Comparison of ENCODE assay signal across 30 mouse cellular contexts in genomic region chr1:183374728-183375127, GRCm38 (mm10). TPM values are rescaled to one million over a fixed set of nuclear protein-coding genes. Genes with fewer than 3 reads are reported as not detected.
DNase-seq lines count a peak whose midpoint lies in the region; ATAC-seq and TF ChIP-seq lines count a peak whose summit lies in the region.
"Had no signal": no experiment of that assay in that cellular context is flagged by ENCODE, and none has a peak within 500 bp of the region (broad histone marks: within the 10 kb centered on the region; RNA-seq: fewer than 3 reads in every experiment).

No protein-coding gene starts in this region.

- 77% methylated on average over 5 of the region's 5 CpGs for WGBS in kidney, postnatal 0 days
- 79% methylated on average over 5 of the region's 5 CpGs for WGBS in midbrain, postnatal 0 days
- WGBS in midbrain, embryonic 13.5 days: 79% methylated on average over 5 of the region's 5 CpGs

- no peaks in the 10 kb centered on the region for H3K27me3 ChIP-seq in kidney, postnatal 0 days (ENCODE audit: insufficient read depth, low read length)
- H3K27me3 ChIP-seq in midbrain, postnatal 0 days (ENCODE audit: insufficient read depth, low read length): no peaks in the 10 kb centered on the region
- no peaks in the 10 kb centered on the region for H3K27me3 ChIP-seq in midbrain, embryonic 13.5 days
- H3K27me3 ChIP-seq in G1E (ENCODE audit: insufficient read depth, low read length): peaks cover 23% of the 10 kb centered on the region
- H3K27me3 ChIP-seq: embryonic facial prominence, embryonic 13.5 days; megakaryocyte, embryonic 14.5 days; midbrain, embryonic 12.5 days had no signal

- no peaks in the 10 kb centered on the region for H3K9me3 ChIP-seq in kidney, postnatal 0 days (replicated peaks; ENCODE audit: low read length)
- H3K9me3 ChIP-seq in midbrain, postnatal 0 days (ENCODE audit: low read length): no peaks in the 10 kb centered on the region
- H3K9me3 ChIP-seq in midbrain, embryonic 13.5 days: peaks cover 5% of the 10 kb centered on the region
- H3K9me3 ChIP-seq in G1E (replicated peaks): peaks cover 6% of the 10 kb centered on the region
- H3K9me3 ChIP-seq: forebrain, embryonic 15.5 days; hindbrain, embryonic 15.5 days had no signal

- H3K4me2 ChIP-seq in kidney, postnatal 0 days (ENCODE audit: low read length): no peak overlapping the region
- no peak overlapping the region for H3K4me2 ChIP-seq in midbrain, postnatal 0 days (ENCODE audit: low read depth, low read length, poor library complexity, severe bottlenecking)
- H3K4me2 ChIP-seq in midbrain, embryonic 13.5 days (replicated peaks): no peak overlapping the region
- H3K4me2 ChIP-seq: embryonic facial prominence, embryonic 13.5 days; forebrain, embryonic 15.5 days; heart, embryonic 11.5 days; hindbrain, embryonic 15.5 days; liver, embryonic 11.5 days; midbrain, embryonic 12.5 days had no signal

- TF ChIP-seq CTCF in kidney, postnatal 0 days (IDR thresholded peaks at IDR 0.05; ENCODE audit: low read depth): peak; percentile 35; the same call in 1 of the 2 replicates
- peak; percentile 4; the same call in 1 of the 2 replicates for TF ChIP-seq CTCF in midbrain, postnatal 0 days (IDR thresholded peaks at IDR 0.05)
- TF ChIP-seq CTCF in G1E (IDR thresholded peaks at IDR 0.05; ENCODE audit: low read depth, low read length): no peak

- DNase-seq in kidney, postnatal 0 days (ENCODE audit: low spot score): no peak
- no peak for DNase-seq in kidney, adult 18-20 months
- DNase-seq in midbrain, postnatal 0 days (ENCODE audit: low spot score): no peak
- DNase-seq in G1E (ENCODE audit: low spot score): no peak
- peak; percentile 28 for DNase-seq in induced T-regulatory cell, adult 2 months (ENCODE audit: low read depth)
- no peak for DNase-seq in right cerebral cortex, adult 2 months (ENCODE audit: low spot score in 2 of 2)
- no peak for DNase-seq in heart, postnatal 36 days
- DNase-seq: adrenal gland, postnatal 25 days; cerebellum, adult 18-20 months; cerebellum, postnatal 10 days; gastrocnemius, adult 2 months; gastrocnemius, postnatal 36 days; heart, adult 18-20 months; kidney, postnatal 25 days; lung, adult 18-20 months; right cerebral cortex, postnatal 14 days had no signal

- no peaks in the 10 kb centered on the region for H3K36me3 ChIP-seq in kidney, postnatal 0 days (ENCODE audit: insufficient read depth, low read length)
- H3K36me3 ChIP-seq in midbrain, postnatal 0 days (ENCODE audit: insufficient read depth, low read length): no peaks in the 10 kb centered on the region
- no peaks in the 10 kb centered on the region for H3K36me3 ChIP-seq in midbrain, embryonic 13.5 days
- H3K36me3 ChIP-seq in G1E (replicated peaks): no peaks in the 10 kb centered on the region
- H3K36me3 ChIP-seq: embryonic facial prominence, embryonic 13.5 days; forebrain, embryonic 10.5 days; forebrain, embryonic 15.5 days; hindbrain, embryonic 15.5 days; midbrain, embryonic 12.5 days had no signal

- ATAC-seq in kidney, postnatal 0 days (replicated peaks; ENCODE audit: low FRiP score, low read depth): no peak
- ATAC-seq in midbrain, postnatal 0 days (ENCODE audit: low FRiP score): no peak
- no peak for ATAC-seq in midbrain, embryonic 13.5 days
- ATAC-seq in G1E (ENCODE audit: extremely low read depth, insufficient number of reproducible peaks, low FRiP score, poor library complexity, severe bottlenecking): no peak
- ATAC-seq: forebrain, embryonic 15.5 days; intestine, embryonic 16.5 days had no signal

- H3K27ac ChIP-seq in kidney, postnatal 0 days: no peak overlapping the region
- no peak overlapping the region for H3K27ac ChIP-seq in midbrain, postnatal 0 days (ENCODE audit: low read depth, low read length)
- no peak overlapping the region for H3K27ac ChIP-seq in midbrain, embryonic 13.5 days
- H3K27ac ChIP-seq: embryonic facial prominence, embryonic 13.5 days; forebrain, embryonic 10.5 days; forebrain, embryonic 15.5 days; gastrocnemius, adult 2 months; hindbrain, embryonic 15.5 days; midbrain, embryonic 12.5 days had no signal

- no peak overlapping the region for H3K9ac ChIP-seq in kidney, postnatal 0 days (ENCODE audit: low read depth, low read length)
- H3K9ac ChIP-seq in midbrain, postnatal 0 days (replicated peaks; ENCODE audit: low read length, poor library complexity, severe bottlenecking): no peak overlapping the region
- H3K9ac ChIP-seq in midbrain, embryonic 13.5 days (replicated peaks): no peak overlapping the region
- H3K9ac ChIP-seq: embryonic facial prominence, embryonic 13.5 days; forebrain, embryonic 15.5 days; hindbrain, embryonic 15.5 days; midbrain, embryonic 12.5 days had no signal

- intact Hi-C loops in heart, postnatal 36 days (cut with DNase I): no loop called here

- H3K4me1 ChIP-seq in kidney, postnatal 0 days (replicated peaks; ENCODE audit: insufficient read depth, low read length): no peaks in the 10 kb centered on the region
- H3K4me1 ChIP-seq in midbrain, postnatal 0 days (ENCODE audit: insufficient read depth, low read length): no peaks in the 10 kb centered on the region
- H3K4me1 ChIP-seq in midbrain, embryonic 13.5 days (replicated peaks): peaks cover 6% of the 10 kb centered on the region
- H3K4me1 ChIP-seq in G1E (ENCODE audit: insufficient read depth, low read depth, low read length): peaks cover 21% of the 10 kb centered on the region

- H3K4me3 ChIP-seq in kidney, postnatal 0 days (replicated peaks; ENCODE audit: low read depth, low read length): no peak overlapping the region
- no peak overlapping the region for H3K4me3 ChIP-seq in midbrain, postnatal 0 days (ENCODE audit: low read depth, low read length)
- no peak overlapping the region for H3K4me3 ChIP-seq in midbrain, embryonic 13.5 days (replicated peaks)
- 0 out of 2 replicates have a peak overlapping the region, but pooled peaks have one; percentile 20 for H3K4me3 ChIP-seq in G1E (ENCODE audit: low read depth, low read length)
- H3K4me3 ChIP-seq: embryonic facial prominence, embryonic 13.5 days; forebrain, embryonic 10.5 days; forebrain, embryonic 15.5 days; gastrocnemius, adult 2 months; hindbrain, embryonic 15.5 days; megakaryocyte, embryonic 14.5 days; midbrain, embryonic 12.5 days had no signal

RNA-seq across cellular contexts. Expression of gene Mia3, which starts 5.4 kb away (rescaled TPM):
- polyA plus RNA-seq in kidney, postnatal 0 days (2015; fragmentation: Nextera tagmentation; extraction: Ambion mirVana): 60.8 and 61.9 TPM in 2 replicates
- total RNA-seq in midbrain, postnatal 0 days (2014; rRNA removed): 132 and 137 TPM in 2 replicates
- polyA plus RNA-seq in midbrain, postnatal 0 days (2015; fragmentation: Nextera tagmentation; extraction: Ambion mirVana): 87.9 and 108 TPM in 2 replicates
- polyA plus RNA-seq in midbrain, embryonic 13.5 days (2015; fragmentation: Nextera tagmentation; extraction: Ambion mirVana): 102 and 104 TPM in 2 replicates
- 66.7 and 88.9 TPM in 2 replicates for total RNA-seq in G1E (2014; fragmentation: Nextera tagmentation)
- 60.9 and 72.6 TPM in 2 replicates for total RNA-seq in G1E (2017)
- polyA plus RNA-seq in G1E (2012): 21.0 and 23.5 TPM in 2 replicates
- 100 to 1,000 TPM; 111 to 123 TPM for total RNA-seq in heart, postnatal 36 days (2021)

RNA-seq across cellular contexts. Expression of gene Taf1a, which starts 14.1 kb away (rescaled TPM):
- polyA plus RNA-seq in kidney, postnatal 0 days (2015; fragmentation: Nextera tagmentation; extraction: Ambion mirVana): 12.1 and 13.0 TPM in 2 replicates
- total RNA-seq in midbrain, postnatal 0 days (2014; rRNA removed): 13.6 and 17.6 TPM in 2 replicates
- polyA plus RNA-seq in midbrain, postnatal 0 days (2015; fragmentation: Nextera tagmentation; extraction: Ambion mirVana): 10.2 and 10.3 TPM in 2 replicates
- 16.9 and 18.3 TPM in 2 replicates for polyA plus RNA-seq in midbrain, embryonic 13.5 days (2015; fragmentation: Nextera tagmentation; extraction: Ambion mirVana)
- total RNA-seq in G1E (2014; fragmentation: Nextera tagmentation) (10.7 and 13.5 TPM in 2 replicates), G1E (2017) (15.1 and 16.4 TPM in 2 replicates)
- 1.2 and 1.4 TPM in 2 replicates for polyA plus RNA-seq in G1E (2012)
- total RNA-seq in heart, postnatal 36 days (2021): 10 to 100 TPM; 15.8 to 20.6 TPM

RNA-seq across cellular contexts. Expression of gene Hhipl2, which starts 43.3 kb away (rescaled TPM):
- polyA plus RNA-seq in kidney, postnatal 0 days (2015; fragmentation: Nextera tagmentation; extraction: Ambion mirVana): 0.21 and 0.26 TPM in 2 replicates
- 0.22 and 0.24 TPM in 2 replicates for total RNA-seq in midbrain, postnatal 0 days (2014; rRNA removed)
- 0.17 TPM in 1 of 2 replicates, not detected in the other for polyA plus RNA-seq in midbrain, postnatal 0 days (2015; fragmentation: Nextera tagmentation; extraction: Ambion mirVana)
- 0.19 and 0.34 TPM in 2 replicates for polyA plus RNA-seq in midbrain, embryonic 13.5 days (2015; fragmentation: Nextera tagmentation; extraction: Ambion mirVana)
- total RNA-seq in G1E (2014; fragmentation: Nextera tagmentation) (not detected in 2 replicates), G1E (2017) (0.05 and 0.06 TPM in 2 replicates)
- polyA plus RNA-seq in G1E (2012): 0.02 TPM in 1 of 2 replicates, not detected in the other
- total RNA-seq in heart, postnatal 36 days (2021): under 1 TPM in 1 of 2 experiments, not detected in 1; 0.14 TPM
- total RNA-seq: adrenal gland, postnatal 25 days; common myeloid progenitor, adult 5-6 weeks; gastrocnemius, adult 2 months; gastrocnemius, postnatal 36 days; heart, adult 18-20 months; hematopoietic stem cell, adult 5-6 weeks; layer of hippocampus, postnatal 10 days; monocyte, adult 5-6 weeks had no signal
